Mouse (Mus musculus): Measurements from ENCODE around the gene Ubtd2. TPM values are rescaled to one million over a fixed set of nuclear protein-coding genes. Genes with fewer than 3 reads are reported as not detected.

The Ubtd2 gene
- total and polyA plus RNA-seq, 2 experiments from 2014 or later: 32.4 to 61.1 TPM

DNA sequence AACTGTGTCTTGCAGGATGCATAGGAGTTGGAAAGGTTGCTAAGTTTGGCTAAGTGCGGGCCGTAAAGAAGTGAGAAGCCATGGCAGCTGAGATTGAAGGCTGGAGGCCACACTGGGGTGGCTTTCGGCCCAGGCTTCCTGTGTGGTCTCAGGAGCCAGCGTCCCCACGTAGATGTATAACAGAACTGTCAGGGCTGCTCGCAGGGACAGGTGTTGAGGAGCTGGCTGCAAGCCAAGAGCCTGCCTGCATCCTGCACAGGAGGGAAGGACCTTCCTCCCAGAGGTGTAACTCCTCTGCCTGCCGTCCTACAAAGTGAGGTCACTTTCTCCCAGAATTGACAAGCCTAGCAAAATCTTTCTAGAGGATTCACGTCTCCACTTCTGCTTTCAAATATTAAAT lies 103.5 kb downstream of the Ubtd2 start:
- H3K27ac ChIP-seq (ENCODE audit: low read depth, low read length): no peak overlapping the region
- WGBS: 60% methylated on average over 8 of the region's 8 CpGs
- DNase-seq (ENCODE audit: low spot score): no peak
- H3K9ac ChIP-seq (replicated peaks; ENCODE audit: low read length, poor library complexity, severe bottlenecking): no peak overlapping the region
- H3K4me3 ChIP-seq (ENCODE audit: low read depth, low read length): no peak overlapping the region
- H3K4me1 ChIP-seq (ENCODE audit: insufficient read depth, low read length): no peaks in the 10 kb centered on the region
- H3K27me3 ChIP-seq (ENCODE audit: insufficient read depth, low read length): no peaks in the 10 kb centered on the region
- ATAC-seq (ENCODE audit: low FRiP score): no peak
- H3K9me3 ChIP-seq (ENCODE audit: low read length): no peaks in the 10 kb centered on the region
- TF ChIP-seq CTCF (IDR thresholded peaks at IDR 0.05): no peak
- no peak overlapping the region for H3K4me2 ChIP-seq (ENCODE audit: low read depth, low read length, poor library complexity, severe bottlenecking)
- H3K36me3 ChIP-seq (ENCODE audit: insufficient read depth, low read length): no peaks in the 10 kb centered on the region

DNA sequence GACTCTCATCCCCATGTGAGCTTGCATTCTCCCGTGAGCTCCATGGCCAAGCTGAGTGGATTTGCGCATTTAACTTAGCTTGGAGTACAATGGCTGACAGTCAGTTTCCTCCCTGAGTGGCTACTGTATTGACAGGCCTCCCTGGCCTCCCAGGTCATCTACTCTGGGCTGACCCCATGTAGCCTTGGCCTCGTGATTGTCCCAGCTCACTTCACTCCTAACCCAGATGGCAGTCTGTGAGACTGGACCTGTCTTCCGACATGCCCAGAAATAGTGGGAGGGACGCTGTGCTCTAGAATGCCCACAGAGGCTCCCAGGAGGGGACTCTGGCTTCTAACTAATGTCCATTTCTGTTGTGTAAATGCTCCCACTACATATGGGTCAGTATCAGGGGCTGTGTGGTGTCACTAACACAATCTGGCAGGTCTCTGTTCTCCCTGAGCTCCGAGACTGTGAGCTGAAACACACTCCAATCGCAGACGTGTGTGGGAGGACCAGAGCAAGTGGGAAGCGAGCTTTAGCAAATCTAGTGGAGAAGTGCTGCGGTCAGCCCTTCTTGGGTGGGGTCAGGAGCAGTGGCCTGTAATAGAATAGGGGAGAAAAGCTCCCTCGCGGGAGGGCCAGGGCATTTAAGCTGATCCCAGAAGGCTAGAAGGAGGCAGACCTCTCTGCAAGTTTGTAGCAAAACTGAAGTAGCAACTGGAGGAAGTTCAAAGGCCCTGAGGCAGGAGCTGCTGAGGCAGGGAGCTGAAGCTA lies 105.0 kb downstream of the Ubtd2 start:
- Histone ChIP-seq H3K27me3 (ENCODE audit: insufficient read depth, low read length) (no peaks in the 10 kb centered on the region), H3K4me2 (ENCODE audit: low read depth, low read length, poor library complexity, severe bottlenecking) (no peak overlapping the region), H3K4me3 (ENCODE audit: low read depth, low read length) (no peak overlapping the region), H3K9ac (replicated peaks; ENCODE audit: low read length, poor library complexity, severe bottlenecking) (no peak overlapping the region), H3K27ac (ENCODE audit: low read depth, low read length) (no peak overlapping the region), H3K9me3 (ENCODE audit: low read length) (no peaks in the 10 kb centered on the region), H3K4me1 (ENCODE audit: insufficient read depth, low read length) (no peaks in the 10 kb centered on the region), H3K36me3 (ENCODE audit: insufficient read depth, low read length) (no peaks in the 10 kb centered on the region)
- no peak for ATAC-seq (ENCODE audit: low FRiP score)
- no peak for DNase-seq (ENCODE audit: low spot score)
- WGBS: 86% methylated on average over 12 of the region's 12 CpGs
- TF ChIP-seq CTCF (IDR thresholded peaks at IDR 0.05): no peak

- DNase-seq (ENCODE audit: low spot score) (no peak), ATAC-seq (ENCODE audit: low FRiP score) (no peak)
- no peaks in the 10 kb centered on the region for H3K4me1 ChIP-seq (ENCODE audit: insufficient read depth, low read length)
- no peak overlapping the region for H3K4me2 ChIP-seq (ENCODE audit: low read depth, low read length, poor library complexity, severe bottlenecking)
- no peaks in the 10 kb centered on the region for H3K27me3 ChIP-seq (ENCODE audit: insufficient read depth, low read length)
- no peak overlapping the region for H3K4me3 ChIP-seq (ENCODE audit: low read depth, low read length)
- no peak overlapping the region for H3K27ac ChIP-seq (ENCODE audit: low read depth, low read length)
- no peaks in the 10 kb centered on the region for H3K9me3 ChIP-seq (ENCODE audit: low read length)
- H3K9ac ChIP-seq (replicated peaks; ENCODE audit: low read length, poor library complexity, severe bottlenecking): no peak overlapping the region
- no peaks in the 10 kb centered on the region for H3K36me3 ChIP-seq (ENCODE audit: insufficient read depth, low read length)
- TF ChIP-seq CTCF (IDR thresholded peaks at IDR 0.05): no peak
- WGBS: 72% methylated on average over 10 of the region's 10 CpGs
Measured at GRCm38 (mm10) chr11:32561465-32562355, 106.5 kb downstream of the Ubtd2 start.

DNA sequence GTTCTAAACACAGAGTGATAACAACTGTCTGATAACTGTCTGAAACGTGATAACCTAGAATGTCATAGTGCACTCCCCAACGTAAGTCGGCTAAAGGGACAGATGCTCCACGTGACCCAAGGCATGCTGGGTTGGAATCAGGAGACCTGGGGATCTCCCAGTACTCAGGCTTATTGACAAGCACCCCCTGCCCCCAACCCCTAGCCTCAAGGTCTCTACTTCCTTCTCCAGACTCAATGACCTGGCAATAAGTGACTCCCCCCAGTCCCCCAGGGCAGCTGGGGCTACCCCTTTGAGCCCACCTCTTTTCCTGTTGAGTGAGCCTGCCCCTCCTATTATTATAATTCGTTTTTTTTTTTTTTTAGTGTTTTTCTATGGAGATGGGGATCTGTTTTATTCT lies 107.5 kb downstream of the Ubtd2 start:
- H3K9me3 ChIP-seq (ENCODE audit: low read length): no peaks in the 10 kb centered on the region
- no peak for TF ChIP-seq CTCF (IDR thresholded peaks at IDR 0.05)
- WGBS: 69% methylated on average over 5 of the region's 5 CpGs
- H3K9ac ChIP-seq (replicated peaks; ENCODE audit: low read length, poor library complexity, severe bottlenecking): no peak overlapping the region
- no peak overlapping the region for H3K27ac ChIP-seq (ENCODE audit: low read depth, low read length)
- DNase-seq (ENCODE audit: low spot score): no peak
- H3K4me1 ChIP-seq (ENCODE audit: insufficient read depth, low read length): no peaks in the 10 kb centered on the region
- no peaks in the 10 kb centered on the region for H3K36me3 ChIP-seq (ENCODE audit: insufficient read depth, low read length)
- no peak overlapping the region for H3K4me2 ChIP-seq (ENCODE audit: low read depth, low read length, poor library complexity, severe bottlenecking)
- ATAC-seq (ENCODE audit: low FRiP score): no peak
- no peak overlapping the region for H3K4me3 ChIP-seq (ENCODE audit: low read depth, low read length)
- no peaks in the 10 kb centered on the region for H3K27me3 ChIP-seq (ENCODE audit: insufficient read depth, low read length)

GRCm38 (mm10) chr11:32563660-32564059 lies 108.5 kb downstream of the Ubtd2 start:
- no peaks in the 10 kb centered on the region for H3K4me1 ChIP-seq (ENCODE audit: insufficient read depth, low read length)
- no peak overlapping the region for H3K27ac ChIP-seq (ENCODE audit: low read depth, low read length)
- H3K4me2 ChIP-seq (ENCODE audit: low read depth, low read length, poor library complexity, severe bottlenecking): no peak overlapping the region
- no peak for ATAC-seq (ENCODE audit: low FRiP score)
- no peak overlapping the region for H3K9ac ChIP-seq (replicated peaks; ENCODE audit: low read length, poor library complexity, severe bottlenecking)
- H3K9me3 ChIP-seq (ENCODE audit: low read length): no peaks in the 10 kb centered on the region
- no peaks in the 10 kb centered on the region for H3K36me3 ChIP-seq (ENCODE audit: insufficient read depth, low read length)
- H3K4me3 ChIP-seq (ENCODE audit: low read depth, low read length): no peak overlapping the region
- TF ChIP-seq CTCF (IDR thresholded peaks at IDR 0.05): no peak
- 40% methylated on average over 3 of the region's 3 CpGs for WGBS
- H3K27me3 ChIP-seq (ENCODE audit: insufficient read depth, low read length): no peaks in the 10 kb centered on the region
- no peak for DNase-seq (ENCODE audit: low spot score)

- ATAC-seq (ENCODE audit: low FRiP score) (no peak), DNase-seq (ENCODE audit: low spot score) (no peak)
- H3K36me3 ChIP-seq (ENCODE audit: insufficient read depth, low read length): no peaks in the 10 kb centered on the region
- no peak overlapping the region for H3K4me3 ChIP-seq (ENCODE audit: low read depth, low read length)
- no peak overlapping the region for H3K9ac ChIP-seq (replicated peaks; ENCODE audit: low read length, poor library complexity, severe bottlenecking)
- no peak overlapping the region for H3K27ac ChIP-seq (ENCODE audit: low read depth, low read length)
- H3K27me3 ChIP-seq (ENCODE audit: insufficient read depth, low read length): no peaks in the 10 kb centered on the region
- H3K9me3 ChIP-seq (ENCODE audit: low read length): no peaks in the 10 kb centered on the region
- no peaks in the 10 kb centered on the region for H3K4me1 ChIP-seq (ENCODE audit: insufficient read depth, low read length)
- TF ChIP-seq CTCF (IDR thresholded peaks at IDR 0.05): no peak
- H3K4me2 ChIP-seq (ENCODE audit: low read depth, low read length, poor library complexity, severe bottlenecking): no peak overlapping the region
- 73% methylated on average over 4 of the region's 4 CpGs for WGBS
Measured at GRCm38 (mm10) chr11:32564629-32565028, 109.5 kb downstream of the Ubtd2 start.
